Mouse (Mus musculus) MEL (cell line): ENCODE measurements around the gene Sla2.

Experiments
- CHD2 ChIP-seq: IDR thresholded peaks from 2 replicates; pipeline ENCODE4 v1.6.1; 2011; ENCODE audit warnings: low read length, improper control_type of control experiment
- E2F4 ChIP-seq: IDR thresholded peaks from 2 replicates; pipeline ENCODE4 v1.6.1; 2011; ENCODE audit warnings: low read depth, low read length, improper control_type of control experiment, borderline replicate concordance
- HCFC1 ChIP-seq: IDR thresholded peaks from 2 replicates; pipeline ENCODE4 v1.6.1; 2012; ENCODE audit warnings: low read depth, mild to moderate bottlenecking, inconsistent platforms, low read length, improper control_type of control experiment, moderate library complexity
- MAX ChIP-seq: IDR thresholded peaks from 2 replicates; pipeline ENCODE4 v1.6.1; 2011; ENCODE audit warnings: low read length, improper control_type of control experiment
- POLR2A ChIP-seq, 2 experiments: IDR thresholded peaks; 2 replicates each; pipeline ENCODE4 v1.6.1; 2011 to 2012; ENCODE audit warnings: low read length in 2 of 2, mild to moderate bottlenecking in 2 of 2, control low read depth in 1 of 2, improper control_type of control experiment in 1 of 2, low read depth in 1 of 2, moderate library complexity in 1 of 2; ENCODE audit not compliant: control insufficient read depth in 1 of 2, insufficient read depth in 1 of 2, poor library complexity in 1 of 2
- POLR2AphosphoS2 ChIP-seq: IDR thresholded peaks from 2 replicates; pipeline ENCODE4 v1.6.1; 2011; ENCODE audit warnings: low read length, improper control_type of control experiment
- SIN3A ChIP-seq: IDR thresholded peaks from 2 replicates; pipeline ENCODE4 v1.6.1; 2012; ENCODE audit warnings: low read length, improper control_type of control experiment, inconsistent platforms

GRCm38 (mm10) chr2:156898374-156898773 is 11.4 kb upstream of the Sla2 start:
- TF ChIP-seq SIN3A, result no peak
- TF ChIP-seq POLR2A (IDR thresholded peaks at IDR 0.05; ENCODE audit: control insufficient read depth in 1 of 2, insufficient read depth in 1 of 2, low read depth in 1 of 2, low read length in 2 of 2, poor library complexity in 1 of 2), result no peak
- TF ChIP-seq HCFC1, result no peak
- no peak for TF ChIP-seq MAX
- TF ChIP-seq CHD2, result no peak
- no peak for TF ChIP-seq POLR2AphosphoS2
- no peak for TF ChIP-seq E2F4
